11 mouse cellular contexts compared by ENCODE assay signal in the genomic region with DNA sequence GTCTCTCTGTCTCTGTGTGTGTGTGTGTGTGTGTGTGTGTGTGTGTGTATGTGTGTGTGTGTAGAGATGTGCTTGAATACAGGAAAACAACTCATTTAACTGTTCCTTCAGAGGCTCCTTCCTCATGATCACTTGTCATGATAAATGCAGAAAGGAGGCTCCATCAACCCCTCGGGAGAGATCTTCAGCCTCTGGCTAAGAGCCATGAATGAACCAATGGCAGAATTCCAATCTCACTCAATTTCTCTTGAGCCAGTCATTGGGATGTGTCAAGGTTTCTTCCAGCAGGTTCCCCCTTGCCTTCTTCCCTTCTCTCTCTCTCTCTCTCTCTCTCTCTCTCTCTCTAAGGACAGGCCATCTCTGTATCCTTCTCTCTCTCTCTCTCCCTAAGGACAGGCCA.
"Had no signal": no experiment of that assay in that cellular context is flagged by ENCODE, and none has a peak within 500 bp of the region (broad histone marks: within the 10 kb centered on the region; RNA-seq: fewer than 3 reads in every experiment).

No protein-coding gene starts in this region.

- H3K4me2 ChIP-seq: liver, embryonic 13.5 days; lung, embryonic 15.5 days; midbrain, embryonic 12.5 days; midbrain, embryonic 15.5 days had no signal

- H3K9me3 ChIP-seq: liver, embryonic 13.5 days; lung, embryonic 15.5 days; midbrain, embryonic 12.5 days; midbrain, embryonic 15.5 days had no signal

- H3K27ac ChIP-seq: liver, embryonic 13.5 days; lung, embryonic 15.5 days; macrophage; midbrain, embryonic 12.5 days; midbrain, embryonic 15.5 days had no signal

- H3K4me3 ChIP-seq: liver, embryonic 13.5 days; lung, embryonic 15.5 days; midbrain, embryonic 12.5 days; midbrain, embryonic 15.5 days had no signal

- H3K9ac ChIP-seq: liver, embryonic 13.5 days; lung, embryonic 15.5 days; midbrain, embryonic 12.5 days; midbrain, embryonic 15.5 days had no signal

- DNase-seq: kidney, adult 18-20 months; kidney, postnatal 14 days; kidney, postnatal 4 days; liver, embryonic 13.5 days; lung, postnatal 14 days; thymus, adult 18-20 months; thymus, postnatal 36 days had no signal

- H3K4me1 ChIP-seq: liver, embryonic 13.5 days; midbrain, embryonic 12.5 days had no signal

- H3K27me3 ChIP-seq: liver, embryonic 13.5 days; lung, embryonic 15.5 days; midbrain, embryonic 12.5 days; midbrain, embryonic 15.5 days had no signal

- H3K36me3 ChIP-seq: liver, embryonic 13.5 days; lung, embryonic 15.5 days; midbrain, embryonic 12.5 days; midbrain, embryonic 15.5 days had no signal
